Mouse (Mus musculus) G1E (cell line): ENCODE measurements around the gene Wdr11. TPM values are rescaled to one million over a fixed set of nuclear protein-coding genes. Genes with fewer than 3 reads are reported as not detected.

Source experiments
- ATAC-seq: 2 replicates; pipeline ENCODE4 v1.8.0; 2016; ENCODE audit warnings: mild to moderate bottlenecking; ENCODE audit not compliant: insufficient number of reproducible peaks, poor library complexity, low FRiP score, severe bottlenecking; ENCODE audit errors: extremely low read depth
- DNase-seq: peaks from one replicate; pipeline ENCODE4 v3.0.0; 2012; ENCODE audit warnings: low spot score
- H3K27me3 ChIP-seq: 2 replicates; pipeline ENCODE4 v1.6.1; 2012; ENCODE audit warnings: mild to moderate bottlenecking, low read length, inconsistent platforms; ENCODE audit not compliant: insufficient read depth
- H3K36me3 ChIP-seq: replicated peaks from 2 replicates; pipeline ENCODE3; 2012; ENCODE audit warnings: mild to moderate bottlenecking, inconsistent platforms
- H3K4me1 ChIP-seq: 2 replicates; pipeline ENCODE4 v1.6.1; 2012; ENCODE audit warnings: low read depth, low read length, inconsistent platforms, mixed read lengths; ENCODE audit not compliant: insufficient read depth
- H3K4me3 ChIP-seq: 2 replicates; pipeline ENCODE4 v1.5.1; 2012; ENCODE audit warnings: low read depth, mild to moderate bottlenecking, inconsistent platforms, low read length, moderate library complexity, mixed read lengths
- H3K9me3 ChIP-seq: replicated peaks from 2 replicates; pipeline ENCODE4 v1.6.1; 2012; ENCODE audit warnings: inconsistent platforms
- CTCF ChIP-seq: IDR thresholded peaks from 2 replicates; pipeline ENCODE4 v1.5.1; 2012; ENCODE audit warnings: low read depth, low read length, inconsistent platforms, mixed read lengths
- GATA1 ChIP-seq: IDR thresholded peaks from 2 replicates; pipeline ENCODE4 v1.6.1; 2012; ENCODE audit warnings: borderline replicate concordance, low read length, inconsistent platforms, mixed read lengths
- GATA2 ChIP-seq: IDR thresholded peaks from 2 replicates; pipeline ENCODE4 v1.6.1; 2012; ENCODE audit warnings: low read depth, low read length, inconsistent platforms, borderline replicate concordance
- POLR2AphosphoS5 ChIP-seq: IDR thresholded peaks from 2 replicates; pipeline ENCODE4 v1.6.1; 2012; ENCODE audit warnings: low read depth, low read length, inconsistent platforms; ENCODE audit not compliant: insufficient replicate concordance
- TAL1 ChIP-seq: conservative IDR thresholded peaks from 2 replicates; pipeline ENCODE4 v1.6.1; 2012; ENCODE audit warnings: low read depth, low read length, inconsistent platforms, mixed read lengths
- polyA plus RNA-seq: library from polyadenylated mRNA; stranded (reverse); fragments of >175 nt; gene quantifications from 2 replicates; pipeline ENCODE4 v1.2.3, GENCODE M21; 2012
- total RNA-seq, 2 experiments: library from RNA; stranded (forward) in 1 of 2; stranded (reverse) in 1 of 2; fragments of 200-1000 nt in 1 of 2; fragments of >200 nt in 1 of 2; fragmentation: Nextera tagmentation in 1 of 2; gene quantifications; 2 replicates each; pipeline ENCODE4 v1.2.3; 2014 to 2017

Wdr11 gene
- total and polyA plus RNA-seq, 3 experiments = 5.2 to 88.7 (median 61.6) TPM

- TF ChIP-seq GATA2 (no peak), CTCF (no peak), POLR2AphosphoS5 (no peak), GATA1 (no peak), TAL1 (no peak)
- Histone ChIP-seq H3K36me3 (no peaks in the 10 kb centered on the region), H3K9me3 (peaks cover 15% of the 10 kb centered on the region), H3K27me3 (no peaks in the 10 kb centered on the region), H3K4me3 (no peak overlapping the region), H3K4me1 (no peaks in the 10 kb centered on the region)
- no peak for ATAC-seq
- DNase-seq = no peak
Observed at GRCm38 (mm10) chr7:129659755-129660154, 68.1 kb downstream of the Wdr11 start.

GRCm38 (mm10) chr7:129660546-129660945 lies 68.9 kb downstream of the Wdr11 start:
- H3K36me3 ChIP-seq = no peaks in the 10 kb centered on the region
- TF ChIP-seq GATA1 (no peak), TAL1 (no peak), POLR2AphosphoS5 (no peak), GATA2 (no peak), CTCF (no peak)
- no peaks in the 10 kb centered on the region for H3K27me3 ChIP-seq
- ATAC-seq (no peak), DNase-seq (no peak)
- H3K9me3 ChIP-seq = peaks cover 22% of the 10 kb centered on the region
- H3K4me3 ChIP-seq = no peak overlapping the region
- H3K4me1 ChIP-seq = no peaks in the 10 kb centered on the region

GRCm38 (mm10) chr7:129662051-129662789 lies 70.6 kb downstream of the Wdr11 start:
- Histone ChIP-seq H3K4me3 (no peak overlapping the region), H3K4me1 (no peaks in the 10 kb centered on the region), H3K27me3 (no peaks in the 10 kb centered on the region), H3K36me3 (no peaks in the 10 kb centered on the region), H3K9me3 (peaks cover 32% of the 10 kb centered on the region)
- ATAC-seq (no peak), DNase-seq (no peak)
- TF ChIP-seq POLR2AphosphoS5 (no peak), GATA2 (no peak), CTCF (no peak), TAL1 (no peak), GATA1 (no peak)

- Histone ChIP-seq H3K4me3 (no peak overlapping the region), H3K4me1 (no peaks in the 10 kb centered on the region), H3K9me3 (peaks cover 42% of the 10 kb centered on the region), H3K36me3 (no peaks in the 10 kb centered on the region), H3K27me3 (no peaks in the 10 kb centered on the region)
- no peak for DNase-seq
- TF ChIP-seq TAL1 (no peak), GATA1 (no peak), CTCF (no peak), POLR2AphosphoS5 (no peak), GATA2 (no peak)
- no peak for ATAC-seq
Observed at GRCm38 (mm10) chr7:129663781-129664505, 72.3 kb downstream of the Wdr11 start.

- Histone ChIP-seq H3K4me1 (no peaks in the 10 kb centered on the region), H3K27me3 (no peaks in the 10 kb centered on the region), H3K36me3 (no peaks in the 10 kb centered on the region), H3K4me3 (no peak overlapping the region), H3K9me3 (peaks cover 45% of the 10 kb centered on the region)
- ATAC-seq (no peak), DNase-seq (no peak)
- TF ChIP-seq POLR2AphosphoS5 = no peak
- TF ChIP-seq GATA2 = no peak
- TF ChIP-seq GATA1 = no peak
- TF ChIP-seq CTCF = no peak
- no peak for TF ChIP-seq TAL1
Observed at GRCm38 (mm10) chr7:129665411-129665810, 73.7 kb downstream of the Wdr11 start.

GRCm38 (mm10) chr7:129665921-129666320 lies 74.3 kb downstream of the Wdr11 start:
- ATAC-seq (no peak), DNase-seq (no peak)
- TF ChIP-seq GATA2 = no peak
- Histone ChIP-seq H3K4me1 (no peaks in the 10 kb centered on the region), H3K4me3 (no peak overlapping the region), H3K27me3 (no peaks in the 10 kb centered on the region), H3K36me3 (no peaks in the 10 kb centered on the region), H3K9me3 (peaks cover 47% of the 10 kb centered on the region)
